Mouse (Mus musculus): ENCODE measurements at regions not wholly inside any gene's neighbourhood (a gene's known extent, or its start where the extent isn't known, plus 50 kb on each side); places are given as distances from the start of the nearest gene placed in this dataset.

DNA sequence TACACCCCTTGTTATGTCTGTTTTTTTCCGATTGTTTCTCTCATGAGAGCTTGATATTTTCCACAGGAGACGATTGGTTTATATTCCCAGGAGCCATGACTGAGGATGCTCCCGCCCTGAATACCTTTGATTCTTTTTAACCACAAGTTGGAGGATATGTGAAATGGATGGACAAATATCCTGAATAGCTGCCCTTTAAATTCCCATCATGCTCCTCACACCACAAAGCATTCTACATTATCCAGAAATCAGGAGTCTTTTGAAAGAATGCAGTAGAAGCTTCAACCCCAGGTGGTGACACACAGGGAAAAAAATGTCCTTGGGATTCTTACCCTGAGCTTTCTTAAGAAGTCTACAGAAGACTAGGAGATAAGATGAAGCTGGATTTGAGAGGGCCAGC, 727.9 kb downstream of the Inhba start:
- DNase-seq (ENCODE audit: extremely low spot score in 1 of 2, low spot score in 1 of 2) = no peak

DNA sequence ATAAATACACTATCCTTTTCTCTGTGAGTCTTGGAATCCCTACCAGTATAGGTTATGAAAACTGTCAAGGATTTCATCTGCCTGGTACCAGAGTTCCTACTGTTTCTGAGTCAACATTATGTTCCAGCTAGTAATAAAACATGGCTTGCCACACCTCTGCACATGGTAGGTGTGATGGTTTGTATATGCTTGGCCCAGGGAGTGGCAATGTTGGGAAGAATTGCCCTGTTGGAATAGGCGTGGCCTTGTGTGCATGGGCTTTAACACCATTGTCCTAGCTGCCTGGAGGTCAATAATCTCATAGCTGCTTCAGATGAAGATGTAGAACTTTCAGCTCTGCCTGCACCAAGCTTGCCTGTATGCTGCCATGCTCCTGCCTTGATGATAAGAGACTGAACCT, 732.6 kb downstream of the Inhba start:
- DNase-seq (ENCODE audit: extremely low spot score in 1 of 2, low spot score in 1 of 2) = no peak

DNA sequence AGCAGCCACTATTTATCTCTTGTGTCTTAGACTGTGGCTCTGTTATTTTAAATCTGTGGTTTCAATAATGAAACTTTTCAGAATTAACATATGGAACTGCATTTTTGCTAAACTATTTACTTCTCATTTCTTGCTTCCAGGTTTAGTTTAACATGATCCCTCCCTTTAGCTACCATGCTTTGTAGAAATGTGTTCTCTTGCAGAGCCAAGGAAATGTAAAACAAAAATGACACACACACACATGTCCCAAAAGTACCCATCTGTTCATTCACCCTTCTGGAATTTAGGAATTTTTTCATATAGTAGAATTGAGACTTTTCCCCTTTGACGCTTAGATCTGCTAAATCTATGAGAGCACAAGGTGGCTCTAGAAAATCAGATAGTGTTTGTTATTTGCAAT, 734.0 kb downstream of the Inhba start:
- no peak for DNase-seq (ENCODE audit: extremely low spot score in 1 of 2, low spot score in 1 of 2)

DNA sequence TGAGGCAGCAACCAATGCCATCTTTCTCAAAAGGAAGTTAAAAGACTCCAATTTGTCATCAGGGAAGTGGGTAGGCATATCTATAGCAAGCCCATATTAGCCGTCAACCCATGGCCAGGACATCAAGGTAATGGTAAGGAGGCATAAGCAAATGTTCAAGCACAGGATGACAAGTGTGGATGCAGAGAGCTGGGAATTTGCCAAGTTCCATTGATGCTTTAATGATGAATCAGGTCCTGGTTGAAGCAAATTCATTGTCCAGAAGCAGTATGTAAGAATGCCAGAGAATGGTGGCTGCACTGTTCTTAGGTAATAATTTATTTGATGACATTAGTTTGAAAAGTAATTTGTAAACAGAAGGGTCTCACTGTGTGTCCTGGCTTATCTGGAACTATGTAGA, 734.8 kb downstream of the Inhba start:
- no peak for DNase-seq (ENCODE audit: extremely low spot score in 1 of 2, low spot score in 1 of 2)

DNA sequence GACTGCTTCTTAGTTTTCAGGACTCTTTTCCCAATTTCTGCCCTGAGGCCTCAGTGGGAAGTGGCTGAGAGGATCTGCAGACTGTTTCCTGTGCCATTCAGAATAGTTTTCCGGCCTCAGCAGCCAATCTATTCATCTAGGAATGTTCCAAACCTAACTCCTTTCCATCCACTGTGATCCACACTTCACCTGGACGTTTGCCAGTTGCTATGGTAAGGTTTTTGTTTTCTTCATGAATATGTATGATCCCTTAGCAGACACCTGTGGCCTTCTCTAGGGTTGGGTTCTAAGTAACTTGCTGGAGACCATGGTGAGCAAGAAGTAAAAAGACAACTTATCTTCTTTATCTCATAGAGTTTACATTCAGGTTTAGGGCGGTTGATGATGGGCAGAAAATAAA, 744.6 kb downstream of the Inhba start:
- DNase-seq (ENCODE audit: extremely low spot score in 1 of 2, low spot score in 1 of 2) = no peak

DNA sequence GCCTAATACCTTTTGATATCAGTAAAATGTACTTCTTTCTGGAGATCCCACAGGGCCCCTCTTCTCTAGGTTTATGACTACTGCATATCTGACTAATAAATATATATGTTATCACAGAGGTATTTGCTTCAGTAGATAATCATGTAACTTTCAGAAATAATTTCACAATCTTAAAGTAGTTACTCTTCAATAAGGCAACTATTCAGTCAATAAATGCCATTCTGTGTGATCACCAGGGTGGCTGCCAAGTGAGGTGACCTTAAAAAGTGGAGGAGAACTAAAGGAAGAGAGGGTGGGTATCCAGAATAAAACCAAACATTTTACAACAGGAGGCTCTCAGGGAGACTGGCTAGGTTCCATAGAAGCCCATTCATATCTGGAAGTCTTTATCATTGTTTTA, 748.4 kb downstream of the Inhba start:
- DNase-seq (ENCODE audit: extremely low spot score in 1 of 2, low spot score in 1 of 2) = no peak

DNA sequence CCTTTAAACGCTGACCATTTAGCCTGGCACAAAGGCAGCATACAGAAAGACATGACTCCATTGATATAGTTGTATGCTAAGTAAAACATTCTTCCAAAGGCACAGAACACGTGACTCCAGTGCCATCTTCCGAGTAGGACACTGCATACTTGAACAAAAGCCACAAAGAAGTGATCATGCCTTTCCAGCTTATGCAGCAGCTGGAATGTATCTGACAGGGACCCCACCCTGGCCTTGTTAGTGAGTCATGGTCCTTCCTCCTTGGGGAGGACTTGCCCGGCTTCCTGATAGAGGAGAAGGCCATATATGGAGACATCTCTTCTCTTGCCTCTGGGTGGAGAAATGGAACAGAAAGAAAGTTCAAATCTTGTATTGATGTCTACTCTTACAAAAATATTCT, 749.8 kb downstream of the Inhba start:
- DNase-seq (ENCODE audit: extremely low spot score in 1 of 2, low spot score in 1 of 2) = no peak

DNA sequence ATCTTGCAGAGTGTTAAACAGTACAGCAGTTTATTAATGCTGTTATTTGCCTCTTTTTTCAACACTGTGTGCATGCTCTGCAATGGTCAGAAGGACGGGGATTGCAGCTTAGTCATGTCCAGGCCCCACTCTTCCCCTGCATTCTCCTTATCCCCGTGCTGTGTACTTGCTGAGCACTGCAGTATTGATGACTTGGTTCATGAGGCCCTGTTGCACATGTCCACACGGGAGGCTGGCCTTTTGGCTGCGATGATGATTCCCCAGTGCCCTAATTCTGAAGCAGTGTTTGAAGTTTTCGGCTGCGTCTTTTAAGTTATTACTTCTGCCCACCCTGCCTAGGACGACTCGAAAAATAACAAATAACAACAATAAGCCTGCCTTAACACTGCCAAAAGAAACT, 750.7 kb downstream of the Inhba start:
- DNase-seq (ENCODE audit: extremely low spot score in 1 of 2, low spot score in 1 of 2) = no peak

DNA sequence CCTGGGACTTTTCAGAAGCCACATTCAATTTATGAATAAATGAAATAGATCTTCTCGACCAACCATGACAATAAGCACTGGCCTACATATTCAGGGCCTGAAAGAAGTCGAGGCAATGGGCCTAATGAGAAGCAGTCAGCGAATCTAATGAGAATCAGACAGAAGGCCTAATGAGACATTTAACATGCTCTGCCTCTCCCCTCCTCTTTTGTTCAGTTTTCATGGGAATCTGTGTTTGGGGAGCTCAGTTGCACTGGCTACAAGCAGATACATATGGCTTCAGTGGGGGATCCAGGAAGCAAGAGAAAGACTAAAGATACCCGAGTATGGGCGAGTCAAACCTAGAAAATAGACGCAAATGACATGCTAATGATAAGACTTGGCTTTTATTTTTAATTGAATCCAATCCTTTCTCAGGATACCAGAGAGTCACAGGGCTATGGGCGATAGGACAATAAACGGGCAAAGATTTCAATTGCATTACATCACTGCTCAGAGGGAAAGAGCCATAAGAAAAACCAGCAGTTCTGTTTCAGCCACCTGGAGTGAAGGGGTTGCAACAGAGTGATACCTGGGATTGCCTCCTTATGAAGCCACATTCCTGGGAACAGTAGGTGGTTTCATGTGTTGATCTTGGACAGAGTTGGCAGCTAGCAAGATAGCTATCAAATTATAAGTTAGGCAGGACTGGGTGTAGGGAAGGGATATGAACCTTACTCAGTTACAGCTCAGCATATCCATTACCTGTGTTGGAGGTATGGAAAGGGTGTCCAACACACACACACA, 751.3 kb downstream of the Inhba start:
- no peak for DNase-seq (ENCODE audit: extremely low spot score in 1 of 2, low spot score in 1 of 2)

DNA sequence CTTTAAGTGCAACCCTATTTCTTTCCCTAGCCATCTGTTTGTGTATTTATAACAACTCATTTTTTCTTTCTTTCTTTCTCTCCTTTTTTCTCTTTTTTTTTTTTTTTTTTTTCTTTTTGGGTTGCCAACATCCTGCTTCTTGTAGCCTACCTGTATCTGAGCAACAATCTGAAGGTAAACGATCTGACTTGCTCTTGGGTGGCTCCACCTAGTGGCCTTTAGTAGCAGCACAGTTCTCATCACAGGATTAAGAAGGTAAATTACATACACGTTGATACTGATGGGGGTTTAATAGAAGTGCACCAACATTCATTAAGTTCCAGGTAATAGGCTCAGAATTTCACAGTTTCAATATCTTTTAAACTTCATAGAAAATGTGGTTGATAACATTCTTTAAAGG, 752.1 kb downstream of the Inhba start:
- DNase-seq (ENCODE audit: extremely low spot score in 1 of 2, low spot score in 1 of 2) = peak in 1 of 2 experiments; percentile 48

DNA sequence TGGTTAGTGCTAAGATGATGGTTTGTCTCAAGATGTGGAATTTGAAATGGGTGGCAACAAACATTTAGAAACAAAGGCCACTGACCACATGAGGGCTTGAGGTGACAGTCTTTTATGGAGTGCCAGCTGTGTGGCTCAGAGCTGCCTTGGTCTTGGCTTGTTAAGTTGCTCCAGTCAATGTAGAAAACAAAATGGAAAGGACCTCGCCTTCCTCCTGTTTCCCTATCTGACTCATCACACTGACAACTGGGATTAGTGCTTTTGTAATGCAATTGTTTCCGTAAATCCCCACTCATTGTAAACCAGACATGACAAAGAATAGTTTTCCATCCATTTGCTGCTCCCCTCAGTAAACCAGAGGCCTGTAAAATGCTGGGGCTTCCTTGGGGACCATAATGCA, 757.8 kb downstream of the Inhba start:
- no peak for DNase-seq (ENCODE audit: extremely low spot score in 1 of 2, low spot score in 1 of 2)

DNA sequence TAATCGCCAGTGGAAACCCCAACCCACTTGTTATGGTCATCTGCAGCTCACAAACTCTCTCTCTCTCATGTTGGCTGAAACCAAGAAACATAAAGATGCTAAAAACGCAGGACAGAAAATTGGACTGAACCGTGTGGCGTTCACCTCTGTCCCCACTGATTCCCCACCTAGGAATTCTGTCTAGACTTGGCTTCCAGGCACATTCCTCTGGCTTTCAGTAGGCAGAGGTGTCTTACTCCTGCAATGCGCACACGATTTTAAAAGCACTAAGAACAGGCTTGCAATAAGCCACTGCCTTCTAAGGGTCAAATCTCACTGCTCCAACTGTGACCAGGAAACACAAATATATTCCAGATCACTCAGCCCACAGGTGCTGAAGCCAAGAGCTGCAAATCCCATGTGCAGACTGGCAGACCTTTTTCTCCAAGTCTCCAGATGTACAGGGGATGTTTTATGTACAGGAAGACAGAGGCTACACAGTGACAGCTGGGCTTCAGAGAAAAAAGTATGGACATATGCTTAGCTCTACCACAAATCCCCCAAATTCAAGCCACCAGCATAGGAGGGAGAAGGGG, 758.3 kb downstream of the Inhba start:
- DNase-seq (ENCODE audit: extremely low spot score in 1 of 2, low spot score in 1 of 2) = no peak

DNA sequence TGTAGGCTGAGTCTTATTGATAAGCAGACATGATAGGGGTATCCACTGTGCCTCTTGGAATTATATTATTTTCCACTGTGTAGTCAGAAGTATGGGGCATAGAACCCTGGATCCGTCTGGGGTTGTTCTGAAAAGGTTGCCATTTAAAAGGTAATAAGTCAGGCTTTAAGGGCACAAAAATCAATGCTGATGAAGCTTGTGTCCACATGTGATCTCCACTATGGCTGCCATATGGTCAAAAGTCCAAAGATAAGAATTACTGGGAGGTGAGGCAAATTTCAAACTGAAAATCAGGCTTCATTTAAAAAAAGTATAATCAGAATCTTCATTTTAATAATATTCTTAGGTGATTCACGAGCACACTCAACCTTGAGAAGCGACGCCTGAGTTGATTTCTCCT, 760.2 kb downstream of the Inhba start:
- no peak for DNase-seq (ENCODE audit: extremely low spot score in 1 of 2, low spot score in 1 of 2)

DNA sequence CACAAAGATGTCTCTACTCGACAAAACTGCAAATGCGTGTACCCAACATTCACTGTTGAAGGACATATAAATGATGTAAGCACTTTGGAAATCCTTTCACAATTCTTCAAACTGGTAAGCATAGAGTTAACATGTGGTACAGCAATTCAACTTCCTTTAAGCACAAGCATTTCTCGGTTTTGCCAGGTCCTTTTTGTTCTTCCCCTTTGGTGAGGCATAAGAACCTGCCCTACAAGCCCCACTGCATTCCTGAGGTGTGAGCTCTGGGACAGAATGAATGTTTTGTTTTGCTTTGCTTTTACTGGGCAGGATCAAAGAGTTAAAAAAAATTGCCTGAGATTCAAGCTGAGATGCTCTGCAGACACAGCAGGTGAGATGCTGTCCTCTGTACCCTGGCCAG, 793.9 kb downstream of the Inhba start:
- DNase-seq (ENCODE audit: extremely low spot score in 1 of 2, low spot score in 1 of 2) = no peak
